Mouse (Mus musculus): ENCODE measurements around the gene Cxxc4. TPM values are rescaled to one million over a fixed set of nuclear protein-coding genes. Genes with fewer than 3 reads are reported as not detected.

Gene Cxxc4
- polyA plus RNA-seq, 1 experiment from 2014 or later, result 5.2 TPM

GRCm38 (mm10) chr3:134239971-134240717 lies 3.9 kb downstream of the Cxxc4 start:
- peaks cover 7% of the 10 kb centered on the region; the same call in 1 of the 2 replicates for H3K4me1 ChIP-seq (ENCODE audit: control insufficient read depth, insufficient read depth, low read length)
- WGBS (ENCODE audit: insufficient replicate concordance), result under 1% methylated on average over 26 of the region's 61 CpGs
- peak overlapping the region; percentile 82 for H3K4me2 ChIP-seq
- peak overlapping the region; percentile 85 for H3K9ac ChIP-seq (ENCODE audit: low read depth, low read length)
- peak overlapping the region; percentile 93 for H3K27ac ChIP-seq (ENCODE audit: low read depth, low read length)
- H3K36me3 ChIP-seq (ENCODE audit: control insufficient read depth, insufficient read depth, low read length), result no peaks in the 10 kb centered on the region
- H3K9me3 ChIP-seq (replicated peaks; ENCODE audit: control insufficient read depth, low read length), result no peaks in the 10 kb centered on the region
- H3K4me3 ChIP-seq (ENCODE audit: low read depth, low read length), result peak overlapping the region; percentile 60
- no peaks in the 10 kb centered on the region for H3K27me3 ChIP-seq (ENCODE audit: control insufficient read depth, insufficient read depth, low read length)
- ATAC-seq (replicated peaks; ENCODE audit: insufficient number of reproducible peaks, low FRiP score, low TSS enrichment), result peak; percentile 49

- Histone ChIP-seq H3K9me3 (replicated peaks; ENCODE audit: control insufficient read depth, low read length) (no peaks in the 10 kb centered on the region), H3K27me3 (ENCODE audit: control insufficient read depth, insufficient read depth, low read length) (no peaks in the 10 kb centered on the region), H3K9ac (ENCODE audit: low read depth, low read length) (peak overlapping the region; percentile 85), H3K4me1 (ENCODE audit: control insufficient read depth, insufficient read depth, low read length) (peaks cover 7% of the 10 kb centered on the region; the same call in 1 of the 2 replicates), H3K36me3 (ENCODE audit: control insufficient read depth, insufficient read depth, low read length) (no peaks in the 10 kb centered on the region), H3K4me3 (ENCODE audit: low read depth, low read length) (peak overlapping the region; percentile 60), H3K4me2 (peak overlapping the region; percentile 82), H3K27ac (ENCODE audit: low read depth, low read length) (peak overlapping the region; percentile 93)
- no peak for ATAC-seq (replicated peaks; ENCODE audit: insufficient number of reproducible peaks, low FRiP score, low TSS enrichment)
- WGBS (ENCODE audit: insufficient replicate concordance), result 6% methylated on average over 6 of the region's 6 CpGs
Measured at GRCm38 (mm10) chr3:134240718-134241025, 4.4 kb downstream of the Cxxc4 start.

- Histone ChIP-seq H3K9ac (ENCODE audit: low read depth, low read length) (no peak overlapping the region), H3K4me3 (ENCODE audit: low read depth, low read length) (no peak overlapping the region), H3K9me3 (replicated peaks; ENCODE audit: control insufficient read depth, low read length) (no peaks in the 10 kb centered on the region), H3K27ac (ENCODE audit: low read depth, low read length) (no peak overlapping the region), H3K36me3 (ENCODE audit: control insufficient read depth, insufficient read depth, low read length) (no peaks in the 10 kb centered on the region), H3K4me2 (no peak overlapping the region), H3K27me3 (ENCODE audit: control insufficient read depth, insufficient read depth, low read length) (no peaks in the 10 kb centered on the region), H3K4me1 (ENCODE audit: control insufficient read depth, insufficient read depth, low read length) (peaks cover 4% of the 10 kb centered on the region; the same call in 1 of the 2 replicates)
- ATAC-seq (replicated peaks; ENCODE audit: insufficient number of reproducible peaks, low FRiP score, low TSS enrichment), result no peak
- WGBS (ENCODE audit: insufficient replicate concordance), result 34% methylated on average over 2 of the region's 2 CpGs
Measured at GRCm38 (mm10) chr3:134243168-134243849, 7.0 kb downstream of the Cxxc4 start.

GRCm38 (mm10) chr3:134243850-134244247 lies 7.6 kb downstream of the Cxxc4 start:
- H3K27ac ChIP-seq (ENCODE audit: low read depth, low read length), result no peak overlapping the region
- 52% methylated on average over 3 of the region's 3 CpGs for WGBS (ENCODE audit: insufficient replicate concordance)
- no peak overlapping the region for H3K4me2 ChIP-seq
- H3K4me1 ChIP-seq (ENCODE audit: control insufficient read depth, insufficient read depth, low read length), result no peaks in the 10 kb centered on the region; the same call in 1 of the 2 replicates
- H3K27me3 ChIP-seq (ENCODE audit: control insufficient read depth, insufficient read depth, low read length), result no peaks in the 10 kb centered on the region
- H3K4me3 ChIP-seq (ENCODE audit: low read depth, low read length), result no peak overlapping the region
- ATAC-seq (replicated peaks; ENCODE audit: insufficient number of reproducible peaks, low FRiP score, low TSS enrichment), result no peak
- no peak overlapping the region for H3K9ac ChIP-seq (ENCODE audit: low read depth, low read length)
- H3K36me3 ChIP-seq (ENCODE audit: control insufficient read depth, insufficient read depth, low read length), result no peaks in the 10 kb centered on the region
- H3K9me3 ChIP-seq (replicated peaks; ENCODE audit: control insufficient read depth, low read length), result no peaks in the 10 kb centered on the region

- no peak for ATAC-seq (replicated peaks; ENCODE audit: insufficient number of reproducible peaks, low FRiP score, low TSS enrichment)
- WGBS (ENCODE audit: insufficient replicate concordance), result 17% methylated on average over 2 of the region's 2 CpGs
Measured at GRCm38 (mm10) chr3:134254221-134254620, 17.9 kb downstream of the Cxxc4 start.

GRCm38 (mm10) chr3:134258715-134259114 lies 22.4 kb downstream of the Cxxc4 start:
- Histone ChIP-seq H3K4me2 (no peak overlapping the region), H3K36me3 (ENCODE audit: control insufficient read depth, insufficient read depth, low read length) (no peaks in the 10 kb centered on the region), H3K27me3 (ENCODE audit: control insufficient read depth, insufficient read depth, low read length) (no peaks in the 10 kb centered on the region)

More at GRCm38 (mm10) chr3:134254221-134254620, 17.9 kb downstream of the Cxxc4 start:
- no peak overlapping the region for H3K27ac ChIP-seq (ENCODE audit: low read depth, low read length)
- H3K9ac ChIP-seq (ENCODE audit: low read depth, low read length), result no peak overlapping the region
- H3K4me3 ChIP-seq (ENCODE audit: low read depth, low read length), result no peak overlapping the region
- H3K27me3 ChIP-seq (ENCODE audit: control insufficient read depth, insufficient read depth, low read length), result no peaks in the 10 kb centered on the region
- no peaks in the 10 kb centered on the region for H3K4me1 ChIP-seq (ENCODE audit: control insufficient read depth, insufficient read depth, low read length)
- no peaks in the 10 kb centered on the region for H3K9me3 ChIP-seq (replicated peaks; ENCODE audit: control insufficient read depth, low read length)
- no peak overlapping the region for H3K4me2 ChIP-seq
- H3K36me3 ChIP-seq (ENCODE audit: control insufficient read depth, insufficient read depth, low read length), result no peaks in the 10 kb centered on the region

GRCm38 (mm10) chr3:134259300-134259699 lies 23.0 kb downstream of the Cxxc4 start:
- ATAC-seq (replicated peaks; ENCODE audit: insufficient number of reproducible peaks, low FRiP score, low TSS enrichment), result no peak
- WGBS (ENCODE audit: insufficient replicate concordance), result 76% methylated on average over 3 of the region's 3 CpGs

More at GRCm38 (mm10) chr3:134258715-134259114, 22.4 kb downstream of the Cxxc4 start:
- Histone ChIP-seq H3K27ac (ENCODE audit: low read depth, low read length) (no peak overlapping the region), H3K4me1 (ENCODE audit: control insufficient read depth, insufficient read depth, low read length) (no peaks in the 10 kb centered on the region), H3K9ac (ENCODE audit: low read depth, low read length) (no peak overlapping the region), H3K9me3 (replicated peaks; ENCODE audit: control insufficient read depth, low read length) (no peaks in the 10 kb centered on the region), H3K4me3 (ENCODE audit: low read depth, low read length) (no peak overlapping the region)
- 80% methylated on average over 5 of the region's 5 CpGs for WGBS (ENCODE audit: insufficient replicate concordance)
- ATAC-seq (replicated peaks; ENCODE audit: insufficient number of reproducible peaks, low FRiP score, low TSS enrichment), result no peak

GRCm38 (mm10) chr3:134279655-134280054 lies 43.4 kb downstream of the Cxxc4 start:
- H3K4me1 ChIP-seq (ENCODE audit: control insufficient read depth, insufficient read depth, low read length), result peaks cover 4% of the 10 kb centered on the region; the same call in 1 of the 2 replicates
- no peaks in the 10 kb centered on the region for H3K27me3 ChIP-seq (ENCODE audit: control insufficient read depth, insufficient read depth, low read length)
- ATAC-seq (replicated peaks; ENCODE audit: insufficient number of reproducible peaks, low FRiP score, low TSS enrichment), result no peak
- H3K9me3 ChIP-seq (replicated peaks; ENCODE audit: control insufficient read depth, low read length), result no peaks in the 10 kb centered on the region
- no peak overlapping the region for H3K4me2 ChIP-seq
- no peak overlapping the region for H3K9ac ChIP-seq (ENCODE audit: low read depth, low read length)
- no peaks in the 10 kb centered on the region for H3K36me3 ChIP-seq (ENCODE audit: control insufficient read depth, insufficient read depth, low read length)
- H3K4me3 ChIP-seq (ENCODE audit: low read depth, low read length), result no peak overlapping the region
- H3K27ac ChIP-seq (ENCODE audit: low read depth, low read length), result no peak overlapping the region

More at GRCm38 (mm10) chr3:134259300-134259699, 23.0 kb downstream of the Cxxc4 start:
- no peaks in the 10 kb centered on the region for H3K27me3 ChIP-seq (ENCODE audit: control insufficient read depth, insufficient read depth, low read length)
- no peaks in the 10 kb centered on the region for H3K36me3 ChIP-seq (ENCODE audit: control insufficient read depth, insufficient read depth, low read length)
- no peak overlapping the region for H3K4me2 ChIP-seq
- H3K9me3 ChIP-seq (replicated peaks; ENCODE audit: control insufficient read depth, low read length), result no peaks in the 10 kb centered on the region
- no peaks in the 10 kb centered on the region for H3K4me1 ChIP-seq (ENCODE audit: control insufficient read depth, insufficient read depth, low read length)
- no peak overlapping the region for H3K27ac ChIP-seq (ENCODE audit: low read depth, low read length)
- H3K4me3 ChIP-seq (ENCODE audit: low read depth, low read length), result no peak overlapping the region
- H3K9ac ChIP-seq (ENCODE audit: low read depth, low read length), result no peak overlapping the region

Data from heart, embryonic 11.5 days (tissue).